ENCODE assay signal across 9 mouse cellular contexts in genomic region chrX:140342393-140343163, GRCm38 (mm10). TPM values are rescaled to one million over a fixed set of nuclear protein-coding genes. Genes with fewer than 3 reads are reported as not detected.
DNase-seq lines count a peak whose midpoint lies in the region; ATAC-seq and TF ChIP-seq lines count a peak whose summit lies in the region.
"Had no signal": no experiment of that assay in that cellular context is flagged by ENCODE, and none has a peak within 500 bp of the region (broad histone marks: within the 10 kb centered on the region; RNA-seq: fewer than 3 reads in every experiment).

No protein-coding gene starts in this region.

- H3K27me3 ChIP-seq in testis, adult 2 months (ENCODE audit: control insufficient read depth, insufficient read depth, low read length), result no peaks in the 10 kb centered on the region
- peaks cover 53% of the 10 kb centered on the region for H3K27me3 ChIP-seq in liver, embryonic 13.5 days
- no peaks in the 10 kb centered on the region for H3K27me3 ChIP-seq in stomach, postnatal 0 days (ENCODE audit: control insufficient read depth, insufficient read depth, low read length)

- H3K27ac ChIP-seq in gastrocnemius, adult 2 months, result no peak overlapping the region
- H3K27ac ChIP-seq in testis, adult 2 months (ENCODE audit: control insufficient read depth, insufficient read depth, low read depth, low read length), result no peak overlapping the region
- H3K27ac ChIP-seq in liver, embryonic 13.5 days, result no peak overlapping the region
- H3K27ac ChIP-seq in stomach, postnatal 0 days (replicated peaks), result no peak overlapping the region

- peak overlapping the region; percentile 53 for H3K4me3 ChIP-seq in gastrocnemius, adult 2 months
- peak overlapping the region; percentile 40 for H3K4me3 ChIP-seq in testis, adult 2 months (ENCODE audit: control insufficient read depth, low read depth, low read length)
- no peak overlapping the region for H3K4me3 ChIP-seq in liver, embryonic 13.5 days (replicated peaks)
- H3K4me3 ChIP-seq in stomach, postnatal 0 days (ENCODE audit: low read depth, low read length), result peak overlapping the region; percentile 27

- intact Hi-C loops in gastrocnemius, adult 2 months (cut with DNase I), result no loop called here
- intact Hi-C loops in gastrocnemius, postnatal 36 days (cut with DNase I), result no loop called here

- no peak for TF ChIP-seq EP300 in stomach, postnatal 0 days (optimal IDR thresholded peaks at IDR 0.05)

- WGBS in liver, embryonic 13.5 days (ENCODE audit: insufficient replicate concordance), result 14% methylated on average over 24 of the region's 25 CpGs
- WGBS in stomach, postnatal 0 days, result 15% methylated on average over 24 of the region's 25 CpGs

- ATAC-seq in liver, embryonic 13.5 days (ENCODE audit: low read depth), result no peak
- no peak for ATAC-seq in stomach, postnatal 0 days (ENCODE audit: low FRiP score, low TSS enrichment)

- no peaks in the 10 kb centered on the region for H3K9me3 ChIP-seq in liver, embryonic 13.5 days (replicated peaks)
- H3K9me3 ChIP-seq in stomach, postnatal 0 days (ENCODE audit: control insufficient read depth, low read length), result no peaks in the 10 kb centered on the region

- H3K9ac ChIP-seq in liver, embryonic 13.5 days, result no peak overlapping the region
- H3K9ac ChIP-seq in stomach, postnatal 0 days (ENCODE audit: low read length), result no peak overlapping the region

- no peak for TF ChIP-seq CTCF in gastrocnemius, adult 2 months (IDR thresholded peaks at IDR 0.05)
- TF ChIP-seq CTCF in testis, adult 2 months (IDR thresholded peaks at IDR 0.05; ENCODE audit: control insufficient read depth, insufficient read depth, insufficient replicate concordance, low read depth, low read length), result no peak
- TF ChIP-seq CTCF in stomach, postnatal 0 days (IDR thresholded peaks at IDR 0.05; ENCODE audit: low read depth), result no peak

- no peak for DNase-seq in gastrocnemius, adult 2 months
- DNase-seq in gastrocnemius, postnatal 36 days, result no peak
- no peak for DNase-seq in testis, postnatal 10 days (ENCODE audit: low spot score)
- DNase-seq in liver, embryonic 13.5 days, result no peak
- DNase-seq in stomach, postnatal 0 days (ENCODE audit: low spot score), result no peak
- no peak for DNase-seq in cerebellum, postnatal 14 days
- DNase-seq in urinary bladder, postnatal 36 days (ENCODE audit: low spot score in 2 of 2), result no peak
- DNase-seq: lung, postnatal 14 days had no signal

- H3K36me3 ChIP-seq in testis, adult 2 months (ENCODE audit: control insufficient read depth, insufficient read depth, low read length), result no peaks in the 10 kb centered on the region
- H3K36me3 ChIP-seq in liver, embryonic 13.5 days, result no peaks in the 10 kb centered on the region
- H3K36me3 ChIP-seq in stomach, postnatal 0 days (ENCODE audit: control insufficient read depth, insufficient read depth, low read length), result no peaks in the 10 kb centered on the region

- no peak for TF ChIP-seq POLR2A in testis, adult 2 months (IDR thresholded peaks at IDR 0.05; ENCODE audit: control insufficient read depth, low read depth, low read length)

- H3K4me1 ChIP-seq in testis, adult 2 months (ENCODE audit: control insufficient read depth, insufficient read depth, low read length), result peaks cover 4% of the 10 kb centered on the region
- H3K4me1 ChIP-seq in liver, embryonic 13.5 days (replicated peaks), result no peaks in the 10 kb centered on the region
- no peaks in the 10 kb centered on the region for H3K4me1 ChIP-seq in stomach, postnatal 0 days (replicated peaks; ENCODE audit: control insufficient read depth, insufficient read depth)

- H3K4me2 ChIP-seq in liver, embryonic 13.5 days, result peak overlapping the region; percentile 12; the same call in 1 of the 2 replicates
- peak overlapping the region; percentile 54 for H3K4me2 ChIP-seq in stomach, postnatal 0 days (replicated peaks; ENCODE audit: low read depth)

RNA-seq across cellular contexts. Expression of gene Frmpd3, which starts 0.5 kb away (rescaled TPM):
- total RNA-seq in gastrocnemius, adult 2 months (2021), result not detected
- not detected for total RNA-seq in gastrocnemius, postnatal 36 days (2021)
- polyA plus RNA-seq in testis, adult 2 months (2012; rRNA removed), result 0.31 and 0.38 TPM in 2 replicates
- not detected in 2 replicates for polyA plus RNA-seq in liver, embryonic 13.5 days (2015; fragmentation: Nextera tagmentation; extraction: Ambion mirVana)
- polyA plus RNA-seq in stomach, postnatal 0 days (2015; fragmentation: Nextera tagmentation; extraction: Ambion mirVana), result 0.05 and 0.12 TPM in 2 replicates
